Mouse (Mus musculus): ENCODE measurements around the gene Gatd1. TPM values are rescaled to one million over a fixed set of nuclear protein-coding genes. Genes with fewer than 3 reads are reported as not detected.

Gatd1 gene
- total RNA-seq, 1 experiment = 25.9 TPM

GRCm38 (mm10) chr7:141428701-141429100, 14.8 kb upstream of the Gatd1 start:
- no peak overlapping the region for H3K4me3 ChIP-seq (ENCODE audit: insufficient read depth in 1 of 2, low read depth in 1 of 2, low read length in 2 of 2, poor library complexity in 1 of 2, severe bottlenecking in 1 of 2)
- H3K36me3 ChIP-seq (ENCODE audit: control insufficient read depth, insufficient read depth, low read length, poor library complexity, severe bottlenecking) = peaks cover 14% of the 10 kb centered on the region; the same call in 1 of the 2 replicates
- in situ Hi-C loops (cut with MboI; ENCODE audit: low sequenced_read_pairs in 2 of 2, unreplicated experiment in 2 of 2) = no loop called here
- H3K9me3 ChIP-seq (ENCODE audit: control insufficient read depth, insufficient read depth, low read depth, low read length) = no peaks in the 10 kb centered on the region
- no peak for DNase-seq (ENCODE audit: low read depth, low spot score)
- no peak overlapping the region for H3K27ac ChIP-seq (ENCODE audit: insufficient read depth, low read depth, low read length, poor library complexity, severe bottlenecking)
- peaks cover 0 to 14% of the 10 kb centered on the region in 2 experiments; a peak in 2 of 4 replicates for H3K4me1 ChIP-seq (ENCODE audit: control insufficient read depth in 2 of 2, insufficient read depth in 2 of 2, low read length in 2 of 2, poor library complexity in 1 of 2)
- no peak overlapping the region for H3K9ac ChIP-seq (ENCODE audit: insufficient read depth, low read depth, low read length, poor library complexity, severe bottlenecking)
- TF ChIP-seq ZNF384 (IDR thresholded peaks at IDR 0.05; ENCODE audit: low read depth, low read length) = no peak
- TF ChIP-seq CHD2 (IDR thresholded peaks at IDR 0.05; ENCODE audit: low read depth, low read length) = no peak
- TF ChIP-seq MAFK (IDR thresholded peaks at IDR 0.05; ENCODE audit: insufficient read depth, low read depth, low read length) = no peak
- no peak for TF ChIP-seq HCFC1 (IDR thresholded peaks at IDR 0.05; ENCODE audit: borderline replicate concordance, insufficient read depth, low read length)
- no peak for TF ChIP-seq ZC3H11A (IDR thresholded peaks at IDR 0.05; ENCODE audit: borderline replicate concordance, low read depth, low read length)

- H3K27ac ChIP-seq (ENCODE audit: insufficient read depth, low read depth, low read length, poor library complexity, severe bottlenecking) = no peak overlapping the region
- no peaks in the 10 kb centered on the region for H3K9me3 ChIP-seq (ENCODE audit: control insufficient read depth, insufficient read depth, low read depth, low read length)
- no peak for DNase-seq (ENCODE audit: low read depth, low spot score)
- H3K4me3 ChIP-seq (ENCODE audit: insufficient read depth in 1 of 2, low read depth in 1 of 2, low read length in 2 of 2, poor library complexity in 1 of 2, severe bottlenecking in 1 of 2) = no peak overlapping the region
- H3K36me3 ChIP-seq (ENCODE audit: control insufficient read depth, insufficient read depth, low read length, poor library complexity, severe bottlenecking) = peaks cover 6% of the 10 kb centered on the region; the same call in 1 of the 2 replicates
- no peak overlapping the region for H3K9ac ChIP-seq (ENCODE audit: insufficient read depth, low read depth, low read length, poor library complexity, severe bottlenecking)
- in situ Hi-C loops (cut with MboI; ENCODE audit: low sequenced_read_pairs in 2 of 2, unreplicated experiment in 2 of 2) = no loop called here
- H3K4me1 ChIP-seq (ENCODE audit: control insufficient read depth in 2 of 2, insufficient read depth in 2 of 2, low read length in 2 of 2, poor library complexity in 1 of 2) = peaks cover 0 to 13% of the 10 kb centered on the region in 2 experiments; a peak in 2 of 4 replicates
- TF ChIP-seq ZNF384 (IDR thresholded peaks at IDR 0.05; ENCODE audit: low read depth, low read length) (no peak), ZC3H11A (IDR thresholded peaks at IDR 0.05; ENCODE audit: borderline replicate concordance, low read depth, low read length) (no peak), MAFK (IDR thresholded peaks at IDR 0.05; ENCODE audit: insufficient read depth, low read depth, low read length) (no peak), HCFC1 (IDR thresholded peaks at IDR 0.05; ENCODE audit: borderline replicate concordance, insufficient read depth, low read length) (no peak), CHD2 (IDR thresholded peaks at IDR 0.05; ENCODE audit: low read depth, low read length) (no peak)
Observed at GRCm38 (mm10) chr7:141426948-141427730, 13.2 kb upstream of the Gatd1 start.

GRCm38 (mm10) chr7:141423811-141424210, 9.9 kb upstream of the Gatd1 start:
- peaks cover 1 to 8% of the 10 kb centered on the region in 2 experiments; a peak in 2 of 4 replicates for H3K4me1 ChIP-seq (ENCODE audit: control insufficient read depth in 2 of 2, insufficient read depth in 2 of 2, low read length in 2 of 2, poor library complexity in 1 of 2)

GRCm38 (mm10) chr7:141420030-141420702, 6.2 kb upstream of the Gatd1 start:
- in situ Hi-C loops (cut with MboI; ENCODE audit: low sequenced_read_pairs in 2 of 2, unreplicated experiment in 2 of 2) = no loop called here
- Histone ChIP-seq H3K4me3 (ENCODE audit: insufficient read depth in 1 of 2, low read depth in 1 of 2, low read length in 2 of 2, poor library complexity in 1 of 2, severe bottlenecking in 1 of 2) (no peak overlapping the region), H3K36me3 (ENCODE audit: control insufficient read depth, insufficient read depth, low read length, poor library complexity, severe bottlenecking) (no peaks in the 10 kb centered on the region), H3K9ac (ENCODE audit: insufficient read depth, low read depth, low read length, poor library complexity, severe bottlenecking) (no peak overlapping the region), H3K9me3 (ENCODE audit: control insufficient read depth, insufficient read depth, low read depth, low read length) (no peaks in the 10 kb centered on the region), H3K27ac (ENCODE audit: insufficient read depth, low read depth, low read length, poor library complexity, severe bottlenecking) (no peak overlapping the region), H3K4me1 (ENCODE audit: control insufficient read depth in 2 of 2, insufficient read depth in 2 of 2, low read length in 2 of 2, poor library complexity in 1 of 2) (peaks cover 7 to 10% of the 10 kb centered on the region in 2 experiments; a peak in 3 of 4 replicates)
- no peak for DNase-seq (ENCODE audit: low read depth, low spot score)
- TF ChIP-seq CHD2 (IDR thresholded peaks at IDR 0.05; ENCODE audit: low read depth, low read length) (no peak), HCFC1 (IDR thresholded peaks at IDR 0.05; ENCODE audit: borderline replicate concordance, insufficient read depth, low read length) (no peak), ZC3H11A (IDR thresholded peaks at IDR 0.05; ENCODE audit: borderline replicate concordance, low read depth, low read length) (no peak), ZNF384 (IDR thresholded peaks at IDR 0.05; ENCODE audit: low read depth, low read length) (no peak), MAFK (IDR thresholded peaks at IDR 0.05; ENCODE audit: insufficient read depth, low read depth, low read length) (no peak)

More at GRCm38 (mm10) chr7:141423811-141424210, 9.9 kb upstream of the Gatd1 start:
- H3K36me3 ChIP-seq (ENCODE audit: control insufficient read depth, insufficient read depth, low read length, poor library complexity, severe bottlenecking) = no peaks in the 10 kb centered on the region
- no peaks in the 10 kb centered on the region for H3K9me3 ChIP-seq (ENCODE audit: control insufficient read depth, insufficient read depth, low read depth, low read length)
- H3K4me3 ChIP-seq (ENCODE audit: insufficient read depth in 1 of 2, low read depth in 1 of 2, low read length in 2 of 2, poor library complexity in 1 of 2, severe bottlenecking in 1 of 2) = no peak overlapping the region
- no peak for DNase-seq (ENCODE audit: low read depth, low spot score)
- in situ Hi-C loops (cut with MboI; ENCODE audit: low sequenced_read_pairs in 2 of 2, unreplicated experiment in 2 of 2) = no loop called here
- TF ChIP-seq MAFK (IDR thresholded peaks at IDR 0.05; ENCODE audit: insufficient read depth, low read depth, low read length) (no peak), ZNF384 (IDR thresholded peaks at IDR 0.05; ENCODE audit: low read depth, low read length) (no peak), HCFC1 (IDR thresholded peaks at IDR 0.05; ENCODE audit: borderline replicate concordance, insufficient read depth, low read length) (no peak), CHD2 (IDR thresholded peaks at IDR 0.05; ENCODE audit: low read depth, low read length) (no peak), ZC3H11A (IDR thresholded peaks at IDR 0.05; ENCODE audit: borderline replicate concordance, low read depth, low read length) (no peak)
- H3K9ac ChIP-seq (ENCODE audit: insufficient read depth, low read depth, low read length, poor library complexity, severe bottlenecking) = no peak overlapping the region
- no peak overlapping the region for H3K27ac ChIP-seq (ENCODE audit: insufficient read depth, low read depth, low read length, poor library complexity, severe bottlenecking)
